Mouse (Mus musculus) E14TG2a.4 (cell line): ENCODE measurements around the gene Ifna6.

Experiments
- CTCF ChIP-seq: conservative IDR thresholded peaks from 2 replicates; pipeline ENCODE4 v1.5.1; 2014; ENCODE audit warnings: low read length
- POU5F1 ChIP-seq: IDR thresholded peaks from 2 replicates; pipeline ENCODE4 v1.6.1; 2014; ENCODE audit warnings: low read length, borderline replicate concordance

DNA sequence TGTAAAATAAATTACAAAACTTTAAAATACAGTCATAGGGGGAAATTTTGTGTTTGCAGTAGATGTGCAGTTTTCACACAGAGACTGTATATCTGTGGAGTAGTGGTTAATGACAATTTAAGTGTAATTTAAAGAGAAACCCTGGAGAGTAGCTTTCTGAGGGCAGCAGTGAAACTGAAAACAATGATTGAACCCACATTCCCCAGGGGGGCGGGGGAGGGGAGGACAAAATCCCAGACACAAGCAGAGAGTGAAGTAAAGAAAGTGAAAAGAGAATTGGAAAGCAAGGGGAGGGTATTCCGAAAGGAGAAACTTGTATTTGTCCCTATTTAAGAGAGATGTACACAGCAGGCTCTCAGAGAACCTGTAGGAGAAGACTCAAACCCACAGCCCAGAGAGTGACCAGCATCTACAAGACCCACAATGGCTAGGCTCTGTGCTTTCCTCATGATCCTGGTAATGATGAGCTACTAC, 14.3 kb downstream of the Ifna6 start, which contains the start of gene Ifna4:
- TF ChIP-seq CTCF: no peak
- TF ChIP-seq POU5F1: no peak
